Mouse (Mus musculus) midbrain, embryonic 14.5 days (tissue): Measurements from ENCODE around the gene Scgb2b27. TPM values are rescaled to one million over a fixed set of nuclear protein-coding genes. Genes with fewer than 3 reads are reported as not detected.
"Not testable (repeated sequence)": the region's sequence is repeated elsewhere in the genome, so short reads cannot be mapped to it uniquely, and the experiment has no call there.

Source experiments
- ATAC-seq: fragments of 200-750 bp; cut with Nextera tagmentation; 2 replicates; pipeline ENCODE4 v1.8.0; 2017; ENCODE audit warnings: moderate number of reproducible peaks, moderate library complexity; ENCODE audit not compliant: low FRiP score, low TSS enrichment
- DNase-seq: peaks from one replicate; pipeline ENCODE4 v3.0.0-alpha.2; 2015
- H3K27ac ChIP-seq: fragments of 300-500 bp; sonication (generic); replicated peaks from 2 replicates; pipeline ENCODE4 v1.5.1; 2014; ENCODE audit warnings: mild to moderate bottlenecking, low read depth, low read length, moderate library complexity
- H3K27me3 ChIP-seq: fragments of 300-500 bp; sonication (generic); 2 replicates; pipeline ENCODE4 v1.6.1; 2014; ENCODE audit warnings: low read length, control low read depth, mixed read lengths; ENCODE audit not compliant: control insufficient read depth, insufficient read depth
- H3K36me3 ChIP-seq: fragments of 300-500 bp; sonication (generic); 2 replicates; pipeline ENCODE4 v1.6.1; 2014; ENCODE audit warnings: low read length, control low read depth; ENCODE audit not compliant: control insufficient read depth, insufficient read depth
- H3K4me1 ChIP-seq: fragments of 300-500 bp; sonication (generic); 2 replicates; pipeline ENCODE4 v1.6.1; 2014; ENCODE audit warnings: mild to moderate bottlenecking, antibody characterized with exemption, low read length, control low read depth; ENCODE audit not compliant: control insufficient read depth, insufficient read depth
- H3K4me2 ChIP-seq: fragments of 300-500 bp; sonication (generic); 2 replicates; pipeline ENCODE4 v1.6.1; 2014; ENCODE audit warnings: mild to moderate bottlenecking, low read length, moderate library complexity
- H3K4me3 ChIP-seq: fragments of 300-500 bp; sonication (generic); replicated peaks from 2 replicates; pipeline ENCODE4 v1.5.1; 2014; ENCODE audit warnings: low read depth, low read length
- H3K9ac ChIP-seq: fragments of 300-500 bp; sonication (generic); replicated peaks from 2 replicates; pipeline ENCODE4 v1.6.1; 2014; ENCODE audit warnings: mild to moderate bottlenecking, low read length, moderate library complexity
- H3K9me3 ChIP-seq: fragments of 300-500 bp; sonication (generic); 2 replicates; pipeline ENCODE4 v1.6.1; 2016; ENCODE audit warnings: low read length, control low read depth, mixed read lengths; ENCODE audit not compliant: control insufficient read depth
- whole genome bisulfite sequencing: fragments of 180-500 bp; shearing (Covaris S2); extraction: QIAGEN DNeasy Blood & Tissue Kit; methylation state at CpG from one replicate; pipeline ENCODE4 v1.1.7; 2014; 5-methylcytosine and 5-hydroxymethylcytosine counted together
- polyA plus RNA-seq: library from polyadenylated mRNA; unstranded; fragments of >200 nt; fragmentation: Nextera tagmentation; extraction: Ambion mirVana; gene quantifications from 2 replicates; pipeline ENCODE4 v1.2.1, GENCODE M21; 2014

Gene Scgb2b27
- polyA plus RNA-seq: not detected in 2 replicates

DNA sequence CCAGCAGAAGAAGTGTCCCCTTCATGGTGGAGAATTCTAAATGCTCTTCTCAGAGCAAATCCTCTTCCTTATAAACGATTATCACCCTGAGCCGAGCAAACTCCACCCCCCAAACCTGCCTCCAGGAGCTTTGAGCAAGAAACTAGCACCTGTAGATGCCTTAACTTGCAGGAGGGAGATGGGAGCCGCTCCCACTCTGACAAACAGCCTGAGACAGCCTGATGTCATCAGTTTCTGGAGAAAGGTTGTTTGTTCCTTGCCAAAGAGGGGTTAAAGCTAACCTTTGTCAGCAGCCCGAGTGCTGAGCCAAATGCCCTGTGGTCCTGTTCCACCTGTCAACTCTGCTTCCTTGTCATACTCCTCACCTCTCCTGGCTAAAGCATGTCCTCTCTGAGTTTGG is at the start of gene Scgb2b27:
Gene Scgb2b27 (minus strand): TSS at position 101 of the 400 bp plus-strand sequence.
- Histone ChIP-seq H3K27ac (no peak within 1 kb of the TSS), H3K9me3 (peaks cover 46% of the 10 kb centered on the region)
- 78% methylated on average over 4 of the region's 4 CpGs for WGBS

DNA sequence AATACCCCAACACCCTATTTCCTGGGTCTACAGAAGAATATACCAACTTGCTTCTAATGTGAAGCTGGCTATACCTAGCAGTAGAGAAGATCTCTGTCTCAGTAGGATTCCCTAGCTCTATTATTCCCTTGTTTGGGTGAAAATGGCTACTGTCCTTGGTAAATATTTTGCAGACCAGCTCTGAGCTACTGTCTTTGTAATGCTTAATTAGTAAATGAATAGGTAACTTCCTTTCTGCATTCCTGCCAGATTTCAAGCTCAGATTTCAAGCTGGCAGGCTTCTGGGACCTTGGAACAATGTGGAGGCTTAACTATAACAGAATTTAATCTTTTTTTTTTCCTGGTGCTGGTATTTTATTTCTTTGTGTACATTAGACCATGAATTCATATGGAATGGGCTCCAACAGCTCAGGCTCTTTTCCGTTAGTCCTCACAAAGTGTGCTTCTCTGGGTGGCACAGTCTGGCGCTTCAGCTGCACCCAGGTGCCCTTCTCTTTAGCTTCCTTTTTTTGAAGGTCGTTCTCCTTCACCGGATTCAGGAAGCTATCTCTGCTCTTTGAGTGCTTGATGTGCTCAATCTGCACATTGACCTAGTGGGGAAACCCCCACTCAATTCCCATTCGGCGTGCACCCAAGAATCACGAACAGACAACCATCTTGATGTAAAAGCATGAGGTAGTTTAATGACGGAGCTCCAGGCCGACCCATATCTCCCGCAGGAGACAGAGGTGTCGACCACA is 22.5 kb upstream of the Scgb2b27 start:
- H3K9ac ChIP-seq, ATAC-seq, DNase-seq, H3K36me3 ChIP-seq, H3K27me3 ChIP-seq, H3K4me3 ChIP-seq, H3K27ac ChIP-seq, H3K4me2 ChIP-seq, H3K4me1 ChIP-seq: not testable (repeated sequence)
- WGBS: 92% methylated on average over 11 of the region's 11 CpGs
- H3K9me3 ChIP-seq: peaks cover 13% of the 10 kb centered on the region; the same call in 1 of the 2 replicates

More for the DNA sequence above, at the start of gene Scgb2b27:
- Histone ChIP-seq H3K27me3 (no peaks in the 10 kb centered on the region), H3K36me3 (no peaks in the 10 kb centered on the region), H3K9ac (no peak within 1 kb of the TSS), H3K4me1 (no peaks in the 10 kb centered on the region), H3K4me2 (no peak within 1 kb of the TSS), H3K4me3 (no peak within 1 kb of the TSS)
- DNase-seq (no peak), ATAC-seq (no peak)

DNA sequence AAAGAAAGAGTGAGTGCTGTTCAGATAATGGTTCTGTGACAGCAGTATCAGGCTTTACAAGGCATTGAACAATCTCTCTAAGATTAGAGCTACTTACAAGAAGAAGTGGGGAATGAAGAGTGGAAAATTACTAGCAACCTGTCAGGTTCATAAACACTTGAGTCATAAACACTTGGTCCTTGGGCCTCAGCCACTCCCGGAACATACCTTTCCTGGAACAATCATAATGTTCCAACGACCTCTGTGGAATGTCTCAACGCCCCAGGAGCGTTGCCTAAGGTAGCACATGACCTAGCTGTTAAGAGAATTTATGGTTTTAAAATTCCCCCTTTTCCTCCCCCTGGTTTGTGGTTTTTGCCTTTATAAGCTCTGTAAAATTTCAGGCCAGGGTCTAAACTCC is 20.8 kb upstream of the Scgb2b27 start:
- H3K4me2 ChIP-seq, H3K4me1 ChIP-seq, DNase-seq, H3K9ac ChIP-seq, H3K36me3 ChIP-seq, H3K27ac ChIP-seq, H3K27me3 ChIP-seq, ATAC-seq, H3K4me3 ChIP-seq: not testable (repeated sequence)
- H3K9me3 ChIP-seq: peaks cover 15% of the 10 kb centered on the region; the same call in 1 of the 2 replicates
- WGBS: 66% methylated on average over 2 of the region's 4 CpGs

DNA sequence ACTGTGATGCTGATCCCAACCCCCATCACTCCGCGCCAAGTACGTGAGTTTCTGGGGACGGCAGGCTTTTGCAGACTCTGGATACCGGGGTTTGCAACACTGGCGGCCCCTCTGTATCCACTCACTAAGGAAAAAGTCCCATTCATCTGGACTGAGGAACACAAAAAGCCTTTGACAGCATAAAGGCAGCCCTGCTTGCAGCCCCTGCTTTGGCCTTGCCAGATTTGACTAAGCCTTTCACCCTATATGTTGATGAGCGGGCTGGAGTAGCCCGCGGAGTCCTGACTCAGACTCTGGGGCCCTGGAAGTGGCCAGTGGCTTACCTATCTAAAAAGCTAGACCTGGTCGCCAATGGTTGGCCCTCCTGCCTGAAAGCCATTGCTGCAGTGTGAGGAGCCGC is 16.3 kb upstream of the Scgb2b27 start:
- H3K4me3 ChIP-seq: no peak overlapping the region
- H3K27me3 ChIP-seq: no peaks in the 10 kb centered on the region
- ATAC-seq (no peak), DNase-seq (no peak)
- H3K4me2 ChIP-seq: no peak overlapping the region
- H3K4me1 ChIP-seq: no peaks in the 10 kb centered on the region
- H3K9ac ChIP-seq: no peak overlapping the region
- peaks cover 26% of the 10 kb centered on the region; the same call in 1 of the 2 replicates for H3K9me3 ChIP-seq
- WGBS: 92% methylated on average over 11 of the region's 11 CpGs
- H3K36me3 ChIP-seq: no peaks in the 10 kb centered on the region
- H3K27ac ChIP-seq: no peak overlapping the region

DNA sequence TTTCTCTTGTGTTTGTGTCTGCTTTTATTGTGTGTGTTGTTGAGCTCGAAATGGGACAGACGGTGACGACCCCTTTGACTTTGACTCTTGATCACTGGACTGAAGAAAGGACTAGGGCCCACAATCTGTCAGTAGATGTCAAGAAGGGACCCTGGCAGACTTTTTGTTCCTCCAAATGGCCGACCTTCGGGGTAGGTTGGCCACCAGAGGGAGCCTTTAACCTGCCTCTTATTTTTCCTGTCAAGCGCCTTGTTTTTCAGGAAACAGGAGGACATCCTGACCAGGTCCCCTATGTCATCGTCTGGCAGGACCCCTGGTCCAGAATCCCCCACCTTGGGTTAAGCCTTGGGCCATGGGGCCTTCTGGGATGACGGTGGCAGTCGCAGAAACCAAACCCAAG is 13.5 kb upstream of the Scgb2b27 start:
- peaks cover 18% of the 10 kb centered on the region; the same call in 1 of the 2 replicates for H3K9me3 ChIP-seq
- 89% methylated on average over 9 of the region's 9 CpGs for WGBS
- not testable (repeated sequence) for H3K4me3 ChIP-seq, H3K27me3 ChIP-seq, H3K36me3 ChIP-seq, DNase-seq, H3K4me1 ChIP-seq, ATAC-seq, H3K9ac ChIP-seq, H3K4me2 ChIP-seq, H3K27ac ChIP-seq

DNA sequence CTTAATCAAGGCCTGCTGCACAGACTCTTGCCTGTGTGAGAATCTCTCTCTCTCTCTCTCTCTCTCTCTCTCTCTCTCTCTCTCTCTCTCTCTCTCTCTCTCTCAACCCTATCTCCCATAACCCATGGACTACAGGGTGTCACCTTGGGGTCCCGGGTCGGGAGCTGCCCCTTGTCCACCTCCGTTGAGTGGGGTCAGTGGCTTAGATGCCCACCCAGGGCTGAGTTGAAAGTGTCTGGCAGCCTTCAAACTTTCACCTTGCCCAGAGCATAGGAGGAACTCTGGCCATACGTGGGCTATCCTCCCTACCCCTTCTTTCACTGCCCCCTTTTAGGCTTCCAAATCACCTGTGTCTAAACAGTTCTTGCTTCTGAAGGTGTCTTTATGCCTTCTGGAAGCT is 11.9 kb upstream of the Scgb2b27 start:
- Histone ChIP-seq H3K27me3 (no peaks in the 10 kb centered on the region), H3K9ac (no peak overlapping the region), H3K9me3 (peaks cover 17% of the 10 kb centered on the region), H3K36me3 (no peaks in the 10 kb centered on the region), H3K4me3 (no peak overlapping the region), H3K4me2 (no peak overlapping the region), H3K4me1 (no peaks in the 10 kb centered on the region), H3K27ac (no peak overlapping the region)
- DNase-seq (no peak), ATAC-seq (no peak)
- WGBS: 78% methylated on average over 4 of the region's 4 CpGs

DNA sequence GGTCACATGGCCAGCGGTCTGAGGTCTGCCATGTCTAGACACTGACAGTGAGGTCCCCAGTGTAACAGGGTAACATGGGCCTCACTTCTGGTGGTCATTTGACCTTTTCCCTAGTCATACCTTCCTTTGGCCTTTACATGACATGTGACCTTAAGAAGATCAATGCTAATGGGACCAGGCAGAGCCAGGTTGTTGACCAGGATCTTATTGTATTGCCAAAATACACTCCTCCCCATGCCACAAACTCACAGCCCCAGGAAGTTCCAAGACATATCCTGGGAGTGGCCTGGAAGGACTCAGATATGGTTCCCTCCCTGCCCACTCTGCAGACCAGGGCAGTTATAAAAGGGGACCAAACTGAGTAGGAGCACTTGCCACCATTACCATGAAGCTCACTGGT is 7.4 kb upstream of the Scgb2b27 start, which contains the start of gene Scgb1b27:
Gene Scgb1b27 (plus strand): TSS at position 301 of the 400 bp plus-strand sequence.
- not testable (repeated sequence) for H3K4me2 ChIP-seq, ATAC-seq, H3K27ac ChIP-seq, DNase-seq, H3K36me3 ChIP-seq, H3K4me1 ChIP-seq, H3K27me3 ChIP-seq, H3K4me3 ChIP-seq, H3K9ac ChIP-seq
- 96% methylated on average over 1 of the region's 1 CpGs for WGBS
- peaks cover 16% of the 10 kb centered on the region for H3K9me3 ChIP-seq

DNA sequence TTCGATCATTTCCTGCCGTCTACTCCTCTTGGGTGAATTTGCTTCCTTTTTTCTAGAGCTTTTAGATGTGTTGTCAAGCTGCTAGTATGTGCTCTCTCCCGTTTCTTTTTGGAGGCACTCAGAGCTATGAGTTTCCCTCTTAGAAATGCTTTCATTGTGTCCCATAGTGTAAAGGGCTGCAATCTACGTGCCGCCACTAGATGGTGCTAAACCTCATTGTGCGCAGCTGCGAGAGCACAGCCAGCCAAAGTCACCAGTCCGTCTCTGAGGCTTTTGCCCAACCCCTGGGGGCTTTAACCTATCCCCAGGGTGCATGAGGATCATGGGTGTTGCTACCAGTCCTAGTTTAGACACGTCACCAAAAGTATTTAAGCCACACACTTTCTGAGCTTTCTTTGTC is 31.5 kb downstream of the Scgb2b27 start:
- DNase-seq, H3K36me3 ChIP-seq, H3K4me2 ChIP-seq, H3K4me1 ChIP-seq, H3K27me3 ChIP-seq, H3K4me3 ChIP-seq, H3K9ac ChIP-seq, H3K27ac ChIP-seq, ATAC-seq: not testable (repeated sequence)
- whole genome bisulfite sequencing: 33% methylated on average over 8 of the region's 9 CpGs
- peaks cover 11% of the 10 kb centered on the region for H3K9me3 ChIP-seq
